Mouse (Mus musculus) cerebellum, adult 2 months (tissue): ENCODE measurements around the gene Tmem41b.

Experiments used
- CTCF ChIP-seq: fragments of 200-500 bp; IDR thresholded peaks from 2 replicates; pipeline ENCODE4 v1.5.1; 2011; ENCODE audit warnings: low read depth, mild to moderate bottlenecking, control low read depth, low read length, moderate library complexity, borderline replicate concordance; ENCODE audit not compliant: insufficient read depth
- POLR2A ChIP-seq: fragments of 200-500 bp; IDR thresholded peaks from 2 replicates; pipeline ENCODE4 v1.6.1; 2011; ENCODE audit warnings: low read length, control low read depth, borderline replicate concordance; ENCODE audit not compliant: insufficient read depth

GRCm38 (mm10) chr7:109924965-109925364 lies 61.8 kb downstream of the Tmem41b start:
- no peak for TF ChIP-seq CTCF
- TF ChIP-seq POLR2A: no peak
